Mouse (Mus musculus) C2C12 (cell line): ENCODE results near the gene Scarf2.

Source experiments
- CEBPB ChIP-seq: IDR thresholded peaks from one replicate; pipeline ENCODE4 v1.6.1; 2011; ENCODE audit warnings: low read depth, mild to moderate bottlenecking, control low read depth, moderate library complexity
- CTCF ChIP-seq: IDR thresholded peaks from one replicate; pipeline ENCODE4 v1.5.1; 2011; ENCODE audit not compliant: control insufficient read depth, insufficient read depth, insufficient read length
- MAX ChIP-seq: IDR thresholded peaks from one replicate; pipeline ENCODE4 v1.6.1; 2011; ENCODE audit warnings: mild to moderate bottlenecking, control low read depth
- MYOD1 ChIP-seq: IDR thresholded peaks from one replicate; pipeline ENCODE4 v1.6.1; 2011; ENCODE audit warnings: low read depth; ENCODE audit not compliant: control insufficient read depth, insufficient read length
- MYOG ChIP-seq: IDR thresholded peaks from one replicate; pipeline ENCODE4 v1.6.1; 2011; ENCODE audit not compliant: control insufficient read depth, insufficient read length; ENCODE audit errors: extremely low read depth
- USF1 ChIP-seq: IDR thresholded peaks from one replicate; pipeline ENCODE4 v1.6.1; 2011; ENCODE audit warnings: low read depth, mild to moderate bottlenecking, control low read depth, moderate library complexity

DNA sequence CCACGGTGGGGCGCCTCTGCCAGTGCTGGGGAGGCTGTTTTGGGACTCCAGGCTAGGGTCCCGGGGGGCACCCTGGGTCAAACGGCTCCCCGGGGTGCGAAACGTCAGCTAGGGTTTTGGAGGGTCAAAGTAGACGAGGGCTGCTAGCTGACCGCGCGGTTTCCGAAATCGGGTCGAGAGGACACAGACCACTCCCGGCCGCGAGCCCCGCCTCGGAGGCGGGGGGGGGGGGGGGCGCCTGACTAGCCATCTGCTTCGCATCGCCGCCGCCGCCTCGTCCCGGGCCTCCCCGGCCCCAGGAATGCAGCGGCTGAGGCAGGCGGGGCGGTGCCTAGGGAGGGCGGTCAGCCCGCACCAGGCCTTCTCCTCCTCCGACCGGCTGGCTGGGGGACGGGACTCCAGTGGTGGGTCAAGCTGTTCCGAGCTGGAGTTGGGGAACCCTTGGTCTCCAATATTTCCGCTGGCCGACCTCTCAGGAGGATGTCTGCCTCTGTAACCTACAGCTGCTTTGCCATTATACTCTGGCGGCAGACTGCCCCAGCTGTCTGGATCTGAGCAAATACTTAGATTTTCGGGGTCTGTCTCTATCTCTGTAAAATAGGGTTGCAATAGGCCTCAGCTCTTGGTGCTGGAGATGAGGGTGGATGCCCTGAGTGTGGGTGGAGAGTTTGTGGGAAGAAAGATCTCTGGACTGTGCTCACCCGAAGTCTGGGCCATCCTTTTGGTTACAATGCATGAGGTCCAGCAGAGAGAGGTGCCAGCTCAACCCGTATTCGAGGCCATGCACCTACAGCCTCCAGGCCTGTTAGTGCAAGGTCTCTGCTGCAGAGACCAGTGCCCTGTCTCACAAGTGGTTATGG lies 1.5 kb downstream of the Scarf2 start:
- TF ChIP-seq MYOD1 = no peak
- no peak for TF ChIP-seq CTCF
- TF ChIP-seq CEBPB = no peak
- no peak for TF ChIP-seq MAX
- no peak for TF ChIP-seq MYOG
- no peak for TF ChIP-seq USF1
